Mouse (Mus musculus) heart, embryonic 10.5 days (tissue): Measurements from ENCODE around the gene Naa16. TPM values are rescaled to one million over a fixed set of nuclear protein-coding genes. Genes with fewer than 3 reads are reported as not detected.
A peak's percentile ranks its signal among the peaks of the same experiment; 100 is the strongest.
"Not testable (repeated sequence)": the region's sequence is repeated elsewhere in the genome, so short reads cannot be mapped to it uniquely, and the experiment has no call there.

Experiments
- DNase-seq: peaks from one replicate; pipeline ENCODE4 v3.0.0-alpha.2; 2017; ENCODE audit warnings: low spot score
- H3K27ac ChIP-seq: fragments of 300-500 bp; sonication (generic); 2 replicates; pipeline ENCODE4 v1.5.1; 2016; ENCODE audit warnings: mild to moderate bottlenecking
- H3K27me3 ChIP-seq: fragments of 300-500 bp; sonication (generic); 2 replicates; pipeline ENCODE4 v1.6.1; 2016; ENCODE audit warnings: mild to moderate bottlenecking; ENCODE audit not compliant: poor library complexity, insufficient read depth, severe bottlenecking
- H3K36me3 ChIP-seq: fragments of 300-500 bp; sonication (generic); 2 replicates; pipeline ENCODE4 v1.6.1; 2016; ENCODE audit warnings: mild to moderate bottlenecking, moderate library complexity
- H3K4me1 ChIP-seq: fragments of 300-500 bp; sonication (generic); 2 replicates; pipeline ENCODE4 v1.6.1; 2016; ENCODE audit warnings: mild to moderate bottlenecking
- H3K4me3 ChIP-seq: fragments of 300-500 bp; sonication (generic); 2 replicates; pipeline ENCODE4 v1.5.1; 2016; ENCODE audit warnings: mild to moderate bottlenecking, moderate library complexity
- H3K9me3 ChIP-seq: fragments of 300-500 bp; sonication (generic); 2 replicates; pipeline ENCODE4 v1.6.1; 2016; ENCODE audit warnings: mild to moderate bottlenecking, moderate library complexity
- WGBS: fragments of 180-500 bp; shearing (Covaris S2); methylation state at CpG from one replicate; pipeline ENCODE4 v1.1.7; 2016; 5-methylcytosine and 5-hydroxymethylcytosine counted together
- polyA plus RNA-seq: library from polyadenylated mRNA; unstranded; fragments of >200 nt; fragmentation: Nextera tagmentation; extraction: Ambion mirVana; gene quantifications from 2 replicates; pipeline ENCODE4 v1.2.1, GENCODE M21; 2016

Naa16 gene
- polyA plus RNA-seq, result 27.1 and 30.2 TPM in 2 replicates

DNA sequence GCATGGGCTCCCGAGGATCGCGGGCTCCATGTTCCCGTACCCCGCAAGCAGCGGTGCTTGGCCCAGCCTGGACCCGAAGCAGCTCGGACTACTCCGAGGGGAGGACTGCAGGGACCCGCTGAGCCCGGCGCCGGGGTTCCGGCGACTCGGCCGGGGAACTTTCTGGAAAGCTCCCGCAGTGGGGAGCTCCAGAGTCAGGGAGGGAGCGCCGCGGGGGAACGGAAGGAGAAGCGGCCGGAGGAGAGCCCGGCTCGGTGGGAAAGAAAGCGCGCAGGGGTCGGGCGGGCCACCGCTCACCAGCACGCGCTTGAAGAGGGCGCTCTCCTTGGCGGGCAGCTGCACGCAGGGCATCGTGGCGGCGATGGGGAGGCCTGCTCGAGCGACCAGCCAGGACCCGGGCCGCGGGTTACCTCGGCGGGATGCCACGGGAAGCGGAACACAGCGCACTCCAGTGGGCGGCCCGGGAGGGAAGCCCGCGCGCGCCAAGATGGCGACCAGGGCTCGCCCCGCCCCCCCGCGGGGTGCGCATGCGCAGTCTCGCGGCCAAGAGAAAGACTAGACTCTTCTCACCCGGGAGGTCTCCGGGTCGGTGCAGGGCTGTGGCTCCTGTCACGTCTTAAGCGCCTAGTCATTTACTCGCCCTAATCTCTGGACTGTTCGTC is at the start of gene Naa16:
Naa16 (minus strand) TSS at position 514 of the 662 bp plus-strand sequence.
- WGBS, result under 1% methylated on average over 71 of the region's 71 CpGs

DNA sequence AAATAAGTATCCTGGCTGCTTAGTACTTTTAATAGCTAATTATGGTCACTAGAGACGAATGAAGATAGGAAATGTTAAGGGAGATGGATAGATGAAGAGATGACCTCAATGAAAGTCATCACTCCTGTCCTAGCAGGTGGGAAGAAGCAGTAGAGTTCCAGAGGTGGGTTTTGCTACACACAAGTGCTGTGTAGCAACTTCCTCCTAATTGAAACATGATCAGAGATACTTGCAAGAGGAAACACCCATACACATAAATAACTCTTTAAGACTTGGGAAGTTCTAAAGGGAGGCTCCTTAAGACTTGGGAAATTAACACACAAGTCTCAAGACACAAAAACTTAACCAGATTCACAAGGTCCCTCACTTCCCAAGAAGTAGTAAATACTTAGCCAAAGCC is 43.5 kb upstream of the Naa16 start:
- Histone ChIP-seq H3K27me3 (no peaks in the 10 kb centered on the region), H3K36me3 (no peaks in the 10 kb centered on the region), H3K4me1 (no peaks in the 10 kb centered on the region), H3K9me3 (no peaks in the 10 kb centered on the region), H3K4me3 (no peak overlapping the region), H3K27ac (no peak overlapping the region)
- DNase-seq, result no peak
- WGBS, result 76% methylated on average over 1 of the region's 1 CpGs

More for the DNA sequence above, at the start of gene Naa16:
- peak; percentile 97 for DNase-seq
- Histone ChIP-seq H3K27ac (peak within 1 kb of the TSS; percentile 99), H3K4me1 (peaks cover 4% of the 10 kb centered on the region), H3K36me3 (peaks cover 10% of the 10 kb centered on the region; the same call in 1 of the 2 replicates), H3K9me3 (no peaks in the 10 kb centered on the region), H3K27me3 (no peaks in the 10 kb centered on the region), H3K4me3 (peak within 1 kb of the TSS; percentile 92)

- H3K27me3 ChIP-seq, H3K9me3 ChIP-seq, DNase-seq, H3K4me1 ChIP-seq: not testable (repeated sequence)
- Histone ChIP-seq H3K4me3 (peak overlapping the region; percentile 57), H3K36me3 (peaks cover 12% of the 10 kb centered on the region), H3K27ac (peak overlapping the region; percentile 89)
- WGBS, result 30% methylated on average over 16 of the region's 59 CpGs
Measured at GRCm38 (mm10) chr14:79426730-79427365, 36.3 kb upstream of the Naa16 start.

- Histone ChIP-seq H3K27ac (peak within 1 kb of the TSS; percentile 89), H3K4me3 (peak within 1 kb of the TSS; percentile 57), H3K9me3 (0 out of 2 replicates have a peak, but pooled peaks cover 7% of the 10 kb centered on the region), H3K4me1 (0 out of 2 replicates have a peak, but pooled peaks cover 3% of the 10 kb centered on the region), H3K27me3 (no peaks in the 10 kb centered on the region), H3K36me3 (peaks cover 12% of the 10 kb centered on the region)
- 1% methylated on average over 40 of the region's 44 CpGs for WGBS
- peak; percentile 99 for DNase-seq
Measured at GRCm38 (mm10) chr14:79425979-79426729, 35.6 kb upstream of the Naa16 start, which contains the start of gene Kbtbd7. TSS of gene Kbtbd7 (plus strand) at chr14:79426511.

- no peak for DNase-seq
- no peaks in the 10 kb centered on the region; the same call in 1 of the 2 replicates for H3K4me1 ChIP-seq
- H3K27me3 ChIP-seq, result no peaks in the 10 kb centered on the region
- 72% methylated on average over 20 of the region's 20 CpGs for WGBS
- no peak overlapping the region for H3K27ac ChIP-seq
- H3K4me3 ChIP-seq, result no peak overlapping the region
- H3K9me3 ChIP-seq, result no peaks in the 10 kb centered on the region
- peaks cover 23% of the 10 kb centered on the region for H3K36me3 ChIP-seq
Measured at GRCm38 (mm10) chr14:79420083-79420685, 29.6 kb upstream of the Naa16 start.

DNA sequence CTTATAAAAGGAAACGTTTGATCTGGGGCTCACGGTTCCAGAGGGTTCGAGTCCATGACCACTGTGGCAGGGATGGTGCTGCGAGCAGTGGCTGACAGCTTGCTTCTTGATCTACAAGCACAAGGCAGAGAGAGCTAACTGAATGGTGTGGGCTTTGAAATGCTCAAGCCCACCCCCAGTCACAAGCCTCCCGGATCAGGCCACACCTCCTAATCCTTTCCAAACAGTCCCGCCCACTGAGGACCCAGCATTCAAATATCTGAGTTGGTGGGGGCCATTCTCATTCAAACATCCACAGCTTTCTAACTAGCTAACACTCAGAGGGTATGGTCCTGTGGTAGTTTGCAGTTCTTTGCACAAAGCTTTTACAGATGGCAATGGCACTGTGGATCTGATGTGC is 22.5 kb upstream of the Naa16 start:
- H3K9me3 ChIP-seq, result no peaks in the 10 kb centered on the region
- peaks cover 22% of the 10 kb centered on the region for H3K36me3 ChIP-seq
- DNase-seq, result no peak
- H3K4me1 ChIP-seq, result no peaks in the 10 kb centered on the region
- no peak overlapping the region for H3K27ac ChIP-seq
- no peak overlapping the region for H3K4me3 ChIP-seq
- no peaks in the 10 kb centered on the region for H3K27me3 ChIP-seq
- WGBS, result 85% methylated on average over 6 of the region's 6 CpGs

- no peaks in the 10 kb centered on the region for H3K9me3 ChIP-seq
- 75% methylated on average over 2 of the region's 2 CpGs for WGBS
- no peak for DNase-seq
- no peak overlapping the region for H3K27ac ChIP-seq
- no peaks in the 10 kb centered on the region for H3K27me3 ChIP-seq
- no peaks in the 10 kb centered on the region for H3K4me1 ChIP-seq
- H3K36me3 ChIP-seq, result peaks cover 23% of the 10 kb centered on the region; the same call in 1 of the 2 replicates
- H3K4me3 ChIP-seq, result no peak overlapping the region
Measured at GRCm38 (mm10) chr14:79410662-79411061, 20.1 kb upstream of the Naa16 start.

- Histone ChIP-seq H3K9me3 (no peaks in the 10 kb centered on the region), H3K27me3 (no peaks in the 10 kb centered on the region), H3K27ac (no peak overlapping the region), H3K36me3 (peaks cover 21% of the 10 kb centered on the region; the same call in 1 of the 2 replicates), H3K4me3 (no peak overlapping the region), H3K4me1 (no peaks in the 10 kb centered on the region)
- DNase-seq, result no peak
- WGBS, result 85% methylated on average over 6 of the region's 6 CpGs
Measured at GRCm38 (mm10) chr14:79409278-79409830, 18.8 kb upstream of the Naa16 start.

- Histone ChIP-seq H3K4me3 (no peak overlapping the region), H3K27ac (no peak overlapping the region), H3K36me3 (peaks cover 20% of the 10 kb centered on the region), H3K27me3 (no peaks in the 10 kb centered on the region), H3K9me3 (no peaks in the 10 kb centered on the region), H3K4me1 (no peaks in the 10 kb centered on the region)
- 77% methylated on average over 2 of the region's 2 CpGs for WGBS
- no peak for DNase-seq
Measured at GRCm38 (mm10) chr14:79407641-79408040, 17.1 kb upstream of the Naa16 start.

DNA sequence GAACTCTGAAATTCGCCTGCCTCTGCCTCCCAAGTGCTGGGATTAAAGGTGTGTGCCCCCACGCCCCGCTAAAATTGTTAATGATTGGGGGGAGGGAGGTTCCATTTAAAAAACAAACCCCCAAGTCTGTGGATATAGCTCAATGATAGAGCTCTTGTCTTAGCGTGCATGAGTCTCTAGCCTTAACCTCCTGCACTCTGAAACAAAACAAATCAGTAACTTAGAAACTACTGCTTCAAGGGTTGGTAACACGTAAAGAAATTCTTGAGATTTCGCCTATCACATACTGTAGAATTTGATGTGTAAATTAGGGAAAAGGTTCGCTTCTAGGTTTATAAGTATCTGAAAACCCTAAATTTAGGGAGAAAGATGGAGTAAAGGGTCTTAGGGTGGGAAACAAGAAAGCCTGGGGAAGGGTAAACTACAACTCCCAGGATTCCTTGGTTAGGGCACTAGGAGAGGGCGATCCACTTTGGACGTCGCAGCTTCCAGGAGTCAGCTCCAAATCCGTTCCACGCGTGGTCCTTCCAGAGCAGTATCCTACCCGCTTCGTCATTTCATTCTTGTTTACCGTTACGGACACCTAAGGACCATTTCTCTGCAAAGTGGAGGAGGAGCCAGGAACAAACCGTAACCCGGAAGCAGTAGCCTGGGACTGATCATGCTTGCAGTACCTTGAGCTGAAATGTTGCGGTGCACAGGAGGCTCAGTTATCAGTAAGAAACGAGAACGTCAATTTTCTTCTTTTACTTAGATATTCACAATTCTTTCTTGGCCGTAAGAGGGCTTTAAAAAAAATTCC is 6.9 kb upstream of the Naa16 start, which contains the start of gene Mtrf1:
Mtrf1 (plus strand) TSS at position 452 of the 802 bp plus-strand sequence.
- Histone ChIP-seq H3K27me3 (no peaks in the 10 kb centered on the region), H3K9me3 (no peaks in the 10 kb centered on the region), H3K36me3 (peaks cover 11% of the 10 kb centered on the region), H3K4me3 (peak within 1 kb of the TSS; percentile 78), H3K4me1 (0 out of 2 replicates have a peak, but pooled peaks cover 5% of the 10 kb centered on the region), H3K27ac (peak within 1 kb of the TSS; percentile 95)
- peak; percentile 92 for DNase-seq
- WGBS, result 19% methylated on average over 23 of the region's 23 CpGs

- no peak for DNase-seq
- H3K9me3 ChIP-seq, result no peaks in the 10 kb centered on the region
- no peak overlapping the region for H3K27ac ChIP-seq
- H3K27me3 ChIP-seq, result no peaks in the 10 kb centered on the region
- H3K4me3 ChIP-seq, result no peak overlapping the region
- H3K4me1 ChIP-seq, result 0 out of 2 replicates have a peak, but pooled peaks cover 5% of the 10 kb centered on the region
- H3K36me3 ChIP-seq, result 0 out of 2 replicates have a peak, but pooled peaks cover 3% of the 10 kb centered on the region
Measured at GRCm38 (mm10) chr14:79394564-79394963, 4.0 kb upstream of the Naa16 start.
